Mouse (Mus musculus): Measurements from ENCODE around the gene Fcgbp.
"Not testable (repeated sequence)": the region's sequence is repeated elsewhere in the genome, so short reads cannot be mapped to it uniquely, and the experiment has no call there.

Fcgbp gene

DNA sequence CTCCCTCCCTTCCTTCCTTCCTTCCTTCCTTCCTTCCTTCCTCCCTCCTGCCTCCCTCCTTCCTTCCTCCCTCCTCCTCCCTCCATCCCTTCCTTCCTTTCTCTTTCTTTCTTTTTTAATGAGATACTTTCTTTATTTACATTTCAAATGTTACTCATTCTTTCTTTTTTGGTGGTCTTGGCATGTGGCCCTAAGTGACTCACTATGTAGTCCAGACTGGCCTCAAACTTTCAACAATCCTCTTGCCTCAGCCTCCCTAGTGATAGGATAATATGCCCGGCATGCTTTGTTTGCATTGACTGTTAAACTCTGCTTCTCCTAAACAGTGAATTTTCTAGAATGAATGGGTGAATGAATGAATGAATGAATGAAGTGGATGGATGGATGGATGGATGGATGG, 78.8 kb downstream of the Fcgbp start:
- no peak for DNase-seq (ENCODE audit: low spot score in 2 of 2)

DNA sequence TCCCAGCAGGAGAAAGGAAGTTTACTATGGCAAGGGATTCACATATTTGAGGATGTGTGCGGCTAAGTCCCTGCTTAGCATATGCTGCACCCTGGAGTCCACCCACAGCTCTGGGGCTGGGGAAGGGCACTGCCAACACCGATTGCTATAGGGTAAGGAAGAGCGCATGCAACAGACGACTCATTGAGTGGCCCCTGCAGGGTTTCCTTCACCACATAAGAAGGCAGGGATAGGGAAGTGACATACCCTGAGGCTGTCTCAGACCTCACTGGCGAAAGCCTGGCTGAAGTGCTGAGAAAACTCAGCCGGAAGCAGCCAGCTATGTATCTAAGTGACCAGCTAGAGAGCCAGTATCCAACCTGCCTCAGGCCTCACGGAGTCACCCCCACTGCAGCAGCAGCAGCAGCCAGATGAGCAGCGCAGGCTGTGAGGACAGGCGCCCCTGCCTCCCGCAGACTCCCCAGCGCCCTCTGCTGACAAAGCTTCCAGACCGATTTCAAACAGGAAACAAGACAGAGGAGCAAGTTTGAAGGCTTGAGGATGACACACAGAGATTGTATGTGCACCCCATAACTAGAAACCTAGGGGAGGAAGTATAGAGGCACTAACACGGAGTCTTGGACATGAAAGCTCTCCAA, 80.7 kb downstream of the Fcgbp start:
- DNase-seq (ENCODE audit: low spot score in 2 of 2), result no peak

DNA sequence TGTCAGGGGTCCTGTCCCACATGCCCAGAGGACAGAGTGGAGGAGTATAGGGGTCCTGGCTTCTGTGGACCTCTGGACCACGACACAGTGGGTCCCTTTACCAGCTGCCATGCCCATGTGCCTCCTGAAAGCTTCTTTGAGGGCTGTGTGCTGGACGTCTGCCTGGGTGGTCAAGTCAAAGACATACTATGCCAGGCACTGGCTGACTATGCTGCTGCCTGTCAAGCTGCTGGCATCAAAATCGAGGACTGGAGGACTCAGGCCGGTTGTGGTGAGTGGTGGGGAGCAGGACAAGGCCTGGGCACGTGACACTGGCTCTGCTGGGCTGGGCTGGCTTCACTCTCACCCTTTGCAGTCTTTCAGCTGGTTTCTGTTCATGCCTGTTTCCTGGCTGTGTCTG, 82.6 kb downstream of the Fcgbp start:
- not testable (repeated sequence) for DNase-seq (ENCODE audit: low spot score in 2 of 2)

DNA sequence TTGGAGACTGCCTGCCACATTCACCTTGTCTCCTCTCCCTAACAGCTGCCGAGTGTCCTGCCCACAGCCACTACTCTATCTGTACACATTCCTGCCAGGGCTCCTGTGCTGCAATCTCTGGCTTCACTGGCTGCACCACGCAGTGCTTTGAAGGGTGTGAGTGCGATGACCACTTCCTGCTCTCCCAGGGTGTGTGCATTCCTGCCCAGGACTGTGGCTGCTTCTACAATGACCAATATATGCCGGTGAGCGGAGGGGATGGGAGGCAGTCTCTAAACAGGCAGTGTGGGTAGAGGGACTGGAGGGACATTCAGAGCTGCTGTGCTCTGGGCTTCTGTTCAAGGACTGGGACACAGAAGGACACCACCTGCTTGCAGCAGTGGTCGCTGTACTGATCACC, 88.3 kb downstream of the Fcgbp start:
- DNase-seq (ENCODE audit: low spot score in 2 of 2), result no peak

GRCm38 (mm10) chr7:28159893-28160292, 88.9 kb downstream of the Fcgbp start:
- DNase-seq (ENCODE audit: low spot score in 2 of 2), result no peak

DNA sequence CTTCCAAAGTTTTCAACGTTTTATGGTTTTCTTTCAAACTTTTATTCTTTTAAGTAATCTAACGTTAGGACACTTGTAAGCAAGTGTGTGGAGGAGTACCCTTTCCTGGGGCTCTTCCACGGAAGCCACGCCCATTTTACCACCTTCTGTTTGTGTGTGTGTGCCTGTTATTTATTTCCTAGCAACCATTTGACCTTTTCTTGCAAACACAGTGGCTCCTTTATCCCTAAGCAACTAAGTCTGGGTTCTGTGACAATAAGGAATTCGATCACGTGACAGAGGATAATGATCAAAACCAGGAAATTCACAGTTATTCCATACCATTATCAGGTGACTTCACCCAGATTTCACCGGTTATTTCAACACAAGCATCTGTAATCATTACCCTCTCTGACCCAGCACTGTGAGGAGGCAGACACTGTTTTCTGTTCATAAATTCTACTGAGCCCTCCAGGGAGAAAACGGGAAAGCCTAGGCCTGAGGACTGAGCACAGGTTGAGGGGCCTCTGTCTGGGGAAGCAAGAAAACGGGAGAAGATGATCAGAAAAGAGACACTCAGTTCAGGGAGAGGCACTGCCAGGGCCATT, 90.2 kb downstream of the Fcgbp start:
- DNase-seq (ENCODE audit: low spot score in 2 of 2), result no peak

DNA sequence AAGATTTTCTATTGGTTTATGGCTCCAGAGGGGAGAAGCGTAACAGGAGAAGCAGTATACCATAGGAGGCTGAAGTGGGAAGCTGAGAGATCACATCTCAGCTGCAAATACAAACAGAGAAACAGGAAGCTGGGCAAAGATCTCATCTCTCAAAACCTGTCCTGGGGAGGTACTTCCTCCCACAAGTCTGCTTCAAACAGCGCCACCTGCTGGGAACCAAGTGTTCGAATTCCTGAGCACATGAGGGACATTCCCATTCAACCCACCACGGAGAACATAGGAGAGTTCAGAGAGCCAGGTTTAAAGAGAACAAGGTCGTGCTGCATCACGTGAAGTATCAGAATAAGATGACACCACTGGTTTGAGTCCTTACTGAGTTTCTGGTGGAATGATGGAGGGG, 94.4 kb downstream of the Fcgbp start:
- DNase-seq (ENCODE audit: low spot score in 2 of 2), result no peak

DNA sequence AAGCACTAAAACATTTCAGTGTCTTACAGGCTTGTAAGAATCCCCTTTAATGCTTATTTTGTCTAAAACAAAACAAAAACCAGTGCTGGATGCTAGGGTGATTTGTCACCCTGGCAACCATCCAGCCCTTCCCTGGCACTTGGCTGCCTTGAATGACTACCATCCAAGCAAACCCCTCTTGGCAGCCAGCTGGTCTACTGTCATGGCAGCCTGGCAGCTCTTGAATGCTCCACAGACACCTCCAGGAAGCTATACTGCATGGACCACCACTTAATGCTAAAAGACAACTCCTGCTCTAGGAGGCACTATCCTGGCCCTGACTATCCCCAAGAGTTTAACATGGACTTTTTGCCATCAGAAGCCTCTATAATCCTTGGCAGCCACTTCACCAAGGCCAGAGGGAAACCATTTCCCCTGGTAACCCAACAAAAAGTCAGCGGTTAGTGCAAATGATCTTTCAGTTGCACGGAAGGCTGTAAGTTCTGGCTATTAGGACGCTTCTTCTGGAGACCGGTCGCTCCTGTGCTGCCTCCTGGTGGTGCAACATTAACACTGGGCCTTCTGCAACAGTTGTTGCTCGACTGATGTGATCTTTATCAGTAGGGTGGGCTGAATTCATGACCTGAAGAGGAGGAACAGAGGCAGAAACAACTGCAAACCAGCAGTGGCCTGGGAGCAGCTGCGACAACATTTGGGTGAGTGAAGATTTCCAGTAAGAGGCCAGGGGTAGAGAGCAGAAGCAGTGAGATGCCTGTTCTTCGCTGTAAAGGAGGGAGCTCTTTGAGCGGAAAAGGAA, 97.5 kb downstream of the Fcgbp start:
- peak; percentile 48 to 65 for DNase-seq (ENCODE audit: low spot score in 2 of 2)

DNA sequence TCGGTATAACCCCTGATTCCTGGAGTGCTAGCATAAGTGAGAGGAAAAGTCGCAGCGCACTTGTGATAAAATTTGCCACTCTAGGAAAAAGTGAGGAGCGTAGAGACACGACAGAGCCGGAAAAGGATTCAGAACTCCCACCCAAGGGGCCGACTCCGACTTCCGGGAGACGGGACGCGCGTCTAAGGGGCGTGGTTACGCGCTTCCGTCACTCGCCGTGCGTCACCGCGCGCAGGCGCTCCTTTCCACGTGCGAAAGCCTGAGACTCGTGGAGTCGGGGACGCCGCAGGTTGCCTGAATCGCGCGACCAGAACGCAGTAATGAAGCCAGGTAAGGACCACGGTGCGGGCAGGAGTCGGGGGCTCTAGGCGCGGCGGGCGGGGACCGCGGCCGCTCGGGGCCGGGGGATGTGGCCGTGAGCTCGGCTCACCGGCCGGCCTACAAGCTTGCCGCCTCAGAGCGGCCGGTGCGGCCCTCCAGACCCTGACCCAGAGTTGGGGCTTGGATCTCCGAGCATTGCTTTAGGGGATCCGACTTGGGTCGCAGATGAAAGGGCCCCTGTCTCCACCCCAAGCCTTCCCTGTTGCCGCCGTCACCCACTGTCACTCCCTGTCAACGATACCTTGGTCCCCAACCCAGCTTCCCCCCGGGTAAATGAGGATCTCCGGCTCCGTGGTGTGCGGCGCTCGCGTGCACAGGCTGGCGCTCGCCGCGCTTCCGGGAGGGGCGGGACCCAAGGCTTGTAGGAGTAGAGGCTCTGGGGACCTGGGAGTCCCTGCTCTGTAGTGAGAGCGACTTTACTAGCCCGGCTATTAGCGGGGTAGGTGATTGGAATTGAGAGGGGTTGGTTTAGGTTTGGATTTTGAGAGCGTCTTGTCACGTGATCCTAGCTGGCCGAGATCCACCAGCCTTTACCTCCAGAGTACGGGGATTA, 98.7 kb downstream of the Fcgbp start, which contains the start of gene Fbl:
Gene Fbl (plus strand): TSS at position 222 of the 934 bp plus-strand sequence.
- DNase-seq (ENCODE audit: low spot score in 2 of 2), result peak; percentile 85 to 91

All from heart, adult 9 months (tissue).